Comparison of ENCODE assay signal across 13 mouse cellular contexts in genomic region chr13:58465206-58466104, GRCm38 (mm10).
DNase-seq lines count a peak whose midpoint lies in the region; ATAC-seq and TF ChIP-seq lines count a peak whose summit lies in the region.
"Had no signal": no experiment of that assay in that cellular context is flagged by ENCODE, and none has a peak within 500 bp of the region (broad histone marks: within the 10 kb centered on the region; RNA-seq: fewer than 3 reads in every experiment).

No protein-coding gene starts in this region.

- DNase-seq in left cerebral cortex, adult 9 months (ENCODE audit: low spot score in 2 of 2), result peak; percentile 8 to 41
- no peak for DNase-seq in left cerebral cortex, postnatal 4 days
- peak; percentile 92 for DNase-seq in brain, embryonic 14.5 days (ENCODE audit: low read depth)
- peak; percentile 80 for DNase-seq in forebrain, postnatal 0 days
- no peak for DNase-seq in natural killer cell, adult 2 months (ENCODE audit: low spot score in 2 of 2)
- DNase-seq: heart, adult 11 months; heart, postnatal 36 days; kidney, adult 8-10 months; layer of hippocampus, postnatal 36 days; thymus, postnatal 36 days had no signal

- H3K27me3 ChIP-seq in forebrain, postnatal 0 days (ENCODE audit: insufficient read depth, low read length), result peaks cover 5% of the 10 kb centered on the region; the same call in 1 of the 2 replicates
- no peaks in the 10 kb centered on the region for H3K27me3 ChIP-seq in neural tube, embryonic 14.5 days (ENCODE audit: control insufficient read depth, insufficient read depth, low read length)
- no peaks in the 10 kb centered on the region for H3K27me3 ChIP-seq in kidney, embryonic 16.5 days (ENCODE audit: insufficient read depth, low read length)

- no peak for TF ChIP-seq POLR2A in brain, embryonic 14.5 days (IDR thresholded peaks at IDR 0.05; ENCODE audit: borderline replicate concordance, extremely low read depth, insufficient read depth, insufficient read length, poor library complexity, severe bottlenecking)

- no peak overlapping the region for H3K4me3 ChIP-seq in forebrain, postnatal 0 days (ENCODE audit: low read depth, low read length)
- H3K4me3 ChIP-seq in neural tube, embryonic 14.5 days (ENCODE audit: low read depth, low read length), result no peak overlapping the region
- no peak overlapping the region for H3K4me3 ChIP-seq in kidney, embryonic 16.5 days (ENCODE audit: low read length)

- 0 out of 2 replicates have a peak, but pooled peaks cover 3% of the 10 kb centered on the region for H3K4me1 ChIP-seq in forebrain, postnatal 0 days (ENCODE audit: insufficient read depth)
- H3K4me1 ChIP-seq in neural tube, embryonic 14.5 days (ENCODE audit: control insufficient read depth, insufficient read depth, low read length), result peaks cover 7% of the 10 kb centered on the region; the same call in 1 of the 2 replicates
- H3K4me1 ChIP-seq in kidney, embryonic 16.5 days (ENCODE audit: insufficient read depth, low read length), result no peaks in the 10 kb centered on the region

- H3K36me3 ChIP-seq in forebrain, postnatal 0 days (ENCODE audit: insufficient read depth), result no peaks in the 10 kb centered on the region
- no peaks in the 10 kb centered on the region for H3K36me3 ChIP-seq in neural tube, embryonic 14.5 days (ENCODE audit: control insufficient read depth, insufficient read depth, low read length)
- H3K36me3 ChIP-seq in kidney, embryonic 16.5 days (ENCODE audit: insufficient read depth, low read length), result no peaks in the 10 kb centered on the region

- H3K9me3 ChIP-seq in forebrain, postnatal 0 days (ENCODE audit: low read length), result no peaks in the 10 kb centered on the region
- no peaks in the 10 kb centered on the region for H3K9me3 ChIP-seq in neural tube, embryonic 14.5 days (ENCODE audit: control insufficient read depth, low read length)
- peaks cover 5% of the 10 kb centered on the region; the same call in 1 of the 2 replicates for H3K9me3 ChIP-seq in kidney, embryonic 16.5 days (ENCODE audit: low read length)

- TF ChIP-seq CTCF in brain, embryonic 14.5 days (IDR thresholded peaks at IDR 0.05; ENCODE audit: borderline replicate concordance, extremely low read depth, insufficient read depth, insufficient read length), result no peak
- no peak for TF ChIP-seq CTCF in forebrain, postnatal 0 days (IDR thresholded peaks at IDR 0.05; ENCODE audit: low read depth)

- peak; percentile 78 for ATAC-seq in forebrain, postnatal 0 days
- ATAC-seq in neural tube, embryonic 14.5 days (ENCODE audit: low read depth), result no peak
- ATAC-seq in kidney, embryonic 16.5 days (ENCODE audit: low FRiP score, low TSS enrichment), result no peak

- no peak overlapping the region for H3K4me2 ChIP-seq in forebrain, postnatal 0 days (ENCODE audit: low read depth)
- no peak overlapping the region for H3K4me2 ChIP-seq in neural tube, embryonic 14.5 days (ENCODE audit: low read depth, low read length)
- H3K4me2 ChIP-seq in kidney, embryonic 16.5 days (replicated peaks; ENCODE audit: low read depth, low read length), result no peak overlapping the region

- peak overlapping the region; percentile 45; the same call in 1 of the 2 replicates for H3K27ac ChIP-seq in forebrain, postnatal 0 days (ENCODE audit: low read depth, low read length)
- H3K27ac ChIP-seq in neural tube, embryonic 14.5 days (ENCODE audit: low read depth, low read length), result peak overlapping the region; percentile 40; the same call in 1 of the 2 replicates
- H3K27ac ChIP-seq in kidney, embryonic 16.5 days (ENCODE audit: low read length), result no peak overlapping the region
- H3K27ac ChIP-seq: liver, embryonic 14.5 days had no signal

- WGBS in forebrain, postnatal 0 days, result 52% methylated on average over 13 of the region's 13 CpGs
- WGBS in neural tube, embryonic 14.5 days, result 64% methylated on average over 13 of the region's 13 CpGs
- 84% methylated on average over 13 of the region's 13 CpGs for WGBS in kidney, embryonic 16.5 days

- no peak overlapping the region for H3K9ac ChIP-seq in forebrain, postnatal 0 days
- H3K9ac ChIP-seq in neural tube, embryonic 14.5 days (replicated peaks; ENCODE audit: low read depth, low read length), result no peak overlapping the region
- no peak overlapping the region for H3K9ac ChIP-seq in kidney, embryonic 16.5 days (replicated peaks; ENCODE audit: low read length)
- H3K9ac ChIP-seq: liver, embryonic 14.5 days had no signal

- intact Hi-C loops in left cerebral cortex, postnatal 4 days (cut with DNase I), result no loop called here

Comparison
In these comparisons a context has a peak if more than half of its experiments do, and no peak if none do; other contexts are left out.
1. DNase-seq: peak in left cerebral cortex, adult 9 months (2 of 2), brain, embryonic 14.5 days (single experiment) and forebrain, postnatal 0 days (single experiment); none in left cerebral cortex, postnatal 4 days (single experiment) and natural killer cell, adult 2 months (0 of 2).